In genomic region chr1:88794926-88795325, GRCm38 (mm10) we compare ENCODE assay signal across 13 mouse cellular contexts.
DNase-seq lines count a peak whose midpoint lies in the region; ATAC-seq and TF ChIP-seq lines count a peak whose summit lies in the region.
"Had no signal": no experiment of that assay in that cellular context is flagged by ENCODE, and none has a peak within 500 bp of the region (broad histone marks: within the 10 kb centered on the region; RNA-seq: fewer than 3 reads in every experiment).

No protein-coding gene starts in this region.

- 60% methylated on average over 10 of the region's 10 CpGs for WGBS in forebrain, embryonic 13.5 days
- 86% methylated on average over 10 of the region's 10 CpGs for WGBS in forebrain, embryonic 10.5 days
- WGBS in forebrain, postnatal 0 days, result 50% methylated on average over 10 of the region's 10 CpGs
- 84% methylated on average over 10 of the region's 10 CpGs for WGBS in heart, embryonic 11.5 days (ENCODE audit: insufficient replicate concordance)

- no peak overlapping the region for H3K27ac ChIP-seq in forebrain, embryonic 13.5 days
- H3K27ac ChIP-seq in forebrain, embryonic 10.5 days, result no peak overlapping the region
- H3K27ac ChIP-seq in forebrain, postnatal 0 days (ENCODE audit: low read depth, low read length), result 0 out of 2 replicates have a peak overlapping the region, but pooled peaks have one; percentile 57
- no peak overlapping the region for H3K27ac ChIP-seq in left cerebral cortex, adult 2 months
- no peak overlapping the region for H3K27ac ChIP-seq in heart, embryonic 11.5 days (ENCODE audit: low read depth, low read length)
- H3K27ac ChIP-seq: embryonic facial prominence, embryonic 12.5 days had no signal

- peaks cover 23% of the 10 kb centered on the region for H3K4me1 ChIP-seq in forebrain, embryonic 13.5 days
- H3K4me1 ChIP-seq in forebrain, embryonic 10.5 days, result peaks cover 21% of the 10 kb centered on the region
- no peaks in the 10 kb centered on the region for H3K4me1 ChIP-seq in forebrain, postnatal 0 days (ENCODE audit: insufficient read depth)
- H3K4me1 ChIP-seq in heart, embryonic 11.5 days (ENCODE audit: control insufficient read depth, insufficient read depth, low read length), result no peaks in the 10 kb centered on the region
- H3K4me1 ChIP-seq: embryonic facial prominence, embryonic 12.5 days had no signal

- peak; percentile 38; the same call in 1 of the 2 replicates for ATAC-seq in forebrain, embryonic 13.5 days
- ATAC-seq in forebrain, postnatal 0 days, result peak; percentile 95
- no peak for ATAC-seq in heart, embryonic 11.5 days (replicated peaks; ENCODE audit: insufficient number of reproducible peaks, low FRiP score, low TSS enrichment)
- ATAC-seq in granulocyte monocyte progenitor cell, adult 5-6 weeks (replicated peaks; ENCODE audit: poor library complexity, severe bottlenecking), result no peak

- TF ChIP-seq POLR2A in brain, embryonic 14.5 days (IDR thresholded peaks at IDR 0.05; ENCODE audit: borderline replicate concordance, extremely low read depth, insufficient read depth, insufficient read length, poor library complexity, severe bottlenecking), result no peak

- 0 out of 2 replicates have a peak, but pooled peaks cover 3% of the 10 kb centered on the region for H3K9me3 ChIP-seq in forebrain, embryonic 13.5 days (replicated peaks)
- H3K9me3 ChIP-seq in forebrain, embryonic 10.5 days, result peaks cover 8% of the 10 kb centered on the region; the same call in 1 of the 2 replicates
- no peaks in the 10 kb centered on the region for H3K9me3 ChIP-seq in forebrain, postnatal 0 days (ENCODE audit: low read length)
- H3K9me3 ChIP-seq in heart, embryonic 11.5 days (replicated peaks; ENCODE audit: control insufficient read depth, low read length), result no peaks in the 10 kb centered on the region
- H3K9me3 ChIP-seq: embryonic facial prominence, embryonic 12.5 days had no signal

- TF ChIP-seq CTCF in brain, embryonic 14.5 days (IDR thresholded peaks at IDR 0.05; ENCODE audit: borderline replicate concordance, extremely low read depth, insufficient read depth, insufficient read length), result no peak
- TF ChIP-seq CTCF in forebrain, postnatal 0 days (IDR thresholded peaks at IDR 0.05; ENCODE audit: low read depth), result no peak
- TF ChIP-seq CTCF in left cerebral cortex, adult 2 months (IDR thresholded peaks at IDR 0.05), result no peak

- no peak for DNase-seq in forebrain, embryonic 10.5 days (ENCODE audit: extremely low spot score, low spot score)
- peak; percentile 81 for DNase-seq in brain, embryonic 14.5 days (ENCODE audit: low read depth)
- DNase-seq in forebrain, postnatal 0 days, result peak; percentile 73
- peak; percentile 31 to 33 for DNase-seq in left cerebral cortex, adult 2 months (ENCODE audit: extremely low spot score in 1 of 2, low spot score in 2 of 2)
- no peak for DNase-seq in ovary, postnatal 10 days (ENCODE audit: low spot score)
- DNase-seq: adrenal gland, postnatal 14 days; gastrocnemius, postnatal 36 days; lung, embryonic 14.5 days; thymus, postnatal 36 days had no signal

- no peak overlapping the region for H3K9ac ChIP-seq in forebrain, embryonic 13.5 days
- H3K9ac ChIP-seq in forebrain, postnatal 0 days, result no peak overlapping the region
- H3K9ac ChIP-seq in heart, embryonic 11.5 days (ENCODE audit: low read depth, low read length), result no peak overlapping the region
- H3K9ac ChIP-seq: embryonic facial prominence, embryonic 12.5 days; lung, embryonic 14.5 days had no signal

- H3K27me3 ChIP-seq in forebrain, embryonic 13.5 days, result no peaks in the 10 kb centered on the region
- peaks cover 7% of the 10 kb centered on the region; the same call in 1 of the 2 replicates for H3K27me3 ChIP-seq in forebrain, embryonic 10.5 days (ENCODE audit: poor library complexity, severe bottlenecking)
- H3K27me3 ChIP-seq in forebrain, postnatal 0 days (ENCODE audit: insufficient read depth, low read length), result no peaks in the 10 kb centered on the region
- H3K27me3 ChIP-seq in heart, embryonic 11.5 days (ENCODE audit: control insufficient read depth, insufficient read depth, low read length), result no peaks in the 10 kb centered on the region
- H3K27me3 ChIP-seq: embryonic facial prominence, embryonic 12.5 days had no signal

- no peaks in the 10 kb centered on the region for H3K36me3 ChIP-seq in forebrain, embryonic 13.5 days (ENCODE audit: poor library complexity, severe bottlenecking)
- H3K36me3 ChIP-seq in forebrain, embryonic 10.5 days (replicated peaks), result no peaks in the 10 kb centered on the region
- H3K36me3 ChIP-seq in forebrain, postnatal 0 days (ENCODE audit: insufficient read depth), result no peaks in the 10 kb centered on the region
- no peaks in the 10 kb centered on the region for H3K36me3 ChIP-seq in heart, embryonic 11.5 days (ENCODE audit: control insufficient read depth, insufficient read depth, low read length)
- H3K36me3 ChIP-seq: embryonic facial prominence, embryonic 12.5 days had no signal

- H3K4me2 ChIP-seq in forebrain, embryonic 13.5 days, result no peak overlapping the region
- H3K4me2 ChIP-seq in forebrain, postnatal 0 days (ENCODE audit: low read depth), result no peak overlapping the region
- H3K4me2 ChIP-seq in heart, embryonic 11.5 days, result no peak overlapping the region
- H3K4me2 ChIP-seq: embryonic facial prominence, embryonic 12.5 days; lung, embryonic 14.5 days had no signal

- no peak overlapping the region for H3K4me3 ChIP-seq in forebrain, embryonic 13.5 days
- no peak overlapping the region for H3K4me3 ChIP-seq in forebrain, embryonic 10.5 days
- H3K4me3 ChIP-seq in forebrain, postnatal 0 days (ENCODE audit: low read depth, low read length), result no peak overlapping the region
- no peak overlapping the region for H3K4me3 ChIP-seq in left cerebral cortex, adult 2 months
- H3K4me3 ChIP-seq in heart, embryonic 11.5 days (ENCODE audit: low read depth, low read length), result no peak overlapping the region
- H3K4me3 ChIP-seq: embryonic facial prominence, embryonic 12.5 days had no signal

- intact Hi-C loops in left cerebral cortex, adult 2 months (cut with DNase I), result loop anchor here (2.0 kb wide), 1 partner anchor 38 kb away; no protein-coding TSS in a partner anchor

Comparison
In these comparisons a context has a peak if more than half of its experiments do, and no peak if none do; other contexts are left out.
1. DNase-seq: peak in brain, embryonic 14.5 days (single experiment), forebrain, postnatal 0 days (single experiment) and left cerebral cortex, adult 2 months (2 of 2); none in forebrain, embryonic 10.5 days (single experiment) and ovary, postnatal 10 days (single experiment).
2. ATAC-seq: peak in forebrain, embryonic 13.5 days (single experiment) and forebrain, postnatal 0 days (single experiment); none in heart, embryonic 11.5 days (single experiment) and granulocyte monocyte progenitor cell, adult 5-6 weeks (single experiment).